Mouse (Mus musculus) forebrain, embryonic 11.5 days (tissue): ENCODE results near the gene Tor4a. TPM values are rescaled to one million over a fixed set of nuclear protein-coding genes. Genes with fewer than 3 reads are reported as not detected.
A peak's percentile ranks its signal among the peaks of the same experiment; 100 is the strongest.

ENCODE experiments used
- ATAC-seq: fragments of 200-750 bp; cut with Nextera tagmentation; replicated peaks from 2 replicates; pipeline ENCODE4 v1.8.0; 2017; ENCODE audit warnings: moderate TSS enrichment; ENCODE audit not compliant: low FRiP score
- DNase-seq: peaks from one replicate; pipeline ENCODE4 v3.0.0-alpha.2; 2017; ENCODE audit warnings: low spot score
- H3K27ac ChIP-seq: fragments of 300-500 bp; sonication (generic); 2 replicates; pipeline ENCODE4 v1.5.1; 2014; ENCODE audit warnings: low read depth, low read length
- H3K27me3 ChIP-seq: fragments of 300-500 bp; sonication (generic); 2 replicates; pipeline ENCODE4 v1.6.1; 2014; ENCODE audit warnings: mild to moderate bottlenecking, low read length, mixed read lengths; ENCODE audit not compliant: control insufficient read depth, insufficient read depth
- H3K36me3 ChIP-seq: fragments of 300-500 bp; sonication (generic); 2 replicates; pipeline ENCODE4 v1.6.1; 2014; ENCODE audit warnings: mild to moderate bottlenecking, low read length, moderate library complexity, mixed read lengths; ENCODE audit not compliant: control insufficient read depth, insufficient read depth
- H3K4me1 ChIP-seq: fragments of 300-500 bp; sonication (generic); replicated peaks from 2 replicates; pipeline ENCODE4 v1.6.1; 2014; ENCODE audit warnings: low read length, mixed read lengths; ENCODE audit not compliant: control insufficient read depth, insufficient read depth
- H3K4me2 ChIP-seq: fragments of 300-500 bp; sonication (generic); 2 replicates; pipeline ENCODE4 v1.6.1; 2014; ENCODE audit warnings: low read depth, mild to moderate bottlenecking, low read length, moderate library complexity, mixed read lengths; ENCODE audit not compliant: severe bottlenecking
- H3K4me3 ChIP-seq: fragments of 300-500 bp; sonication (generic); 2 replicates; pipeline ENCODE4 v1.5.1; 2014; ENCODE audit warnings: low read depth, low read length
- H3K9ac ChIP-seq: fragments of 300-500 bp; sonication (generic); 2 replicates; pipeline ENCODE4 v1.6.1; 2014; ENCODE audit warnings: low read length
- H3K9me3 ChIP-seq: fragments of 300-500 bp; sonication (generic); 2 replicates; pipeline ENCODE4 v1.6.1; 2016; ENCODE audit warnings: low read length, mixed read lengths; ENCODE audit not compliant: control insufficient read depth
- WGBS: fragments of 180-500 bp; shearing (Covaris S2); extraction: QIAGEN DNeasy Blood & Tissue Kit; methylation state at CpG from one replicate; pipeline ENCODE4 v1.1.7; 2014; 5-methylcytosine and 5-hydroxymethylcytosine counted together
- polyA plus RNA-seq: library from polyadenylated mRNA; unstranded; fragments of >200 nt; fragmentation: Nextera tagmentation; extraction: Ambion mirVana; gene quantifications from 2 replicates; pipeline ENCODE4 v1.2.1, GENCODE M21; 2014

Gene Tor4a
- polyA plus RNA-seq, 1 experiment from 2014 or later: 1.3 TPM

DNA sequence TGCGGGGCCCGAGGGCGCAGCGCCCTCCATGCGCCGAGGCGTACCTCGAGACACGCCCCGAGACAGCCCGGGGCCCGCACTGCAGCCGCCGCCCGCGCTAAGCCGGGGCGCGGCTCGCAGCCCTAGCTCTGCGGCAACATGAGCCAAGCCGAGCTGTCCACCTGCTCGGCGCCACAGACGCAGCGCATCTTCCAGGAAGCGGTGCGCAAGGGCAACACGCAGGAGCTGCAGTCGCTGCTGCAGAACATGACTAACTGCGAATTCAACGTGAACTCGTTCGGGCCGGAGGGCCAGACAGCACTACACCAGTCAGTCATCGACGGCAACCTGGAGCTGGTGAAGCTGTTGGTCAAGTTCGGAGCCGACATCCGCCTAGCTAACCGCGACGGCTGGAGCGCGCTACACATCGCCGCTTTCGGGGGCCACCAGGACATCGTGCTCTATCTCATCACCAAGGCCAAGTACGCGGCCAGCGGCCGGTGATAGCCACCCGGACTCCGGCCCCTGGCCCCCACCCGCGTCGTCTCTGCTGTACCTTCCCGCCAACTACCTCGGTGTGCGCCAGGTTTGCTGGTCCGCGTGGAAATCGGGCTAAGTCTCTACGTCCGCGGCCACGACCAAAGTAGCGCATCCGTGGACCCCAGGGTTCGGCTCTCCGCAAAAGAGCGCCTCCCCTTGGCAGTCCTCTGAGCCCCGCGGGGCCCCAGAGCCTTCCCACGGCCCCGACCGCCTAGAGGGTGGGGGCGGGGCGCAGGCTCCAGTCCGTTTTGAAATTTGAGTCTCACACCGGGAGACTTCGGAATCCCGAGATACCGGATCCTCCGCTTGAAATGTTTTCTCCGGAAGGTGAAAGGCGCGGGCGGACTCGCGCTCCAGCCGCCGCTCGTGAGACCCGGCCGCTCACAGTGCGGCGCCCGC, 15.5 kb downstream of the Tor4a start:
- Histone ChIP-seq H3K36me3 (peaks cover 2% of the 10 kb centered on the region; the same call in 1 of the 2 replicates), H3K27me3 (no peaks in the 10 kb centered on the region), H3K4me1 (peaks cover 46% of the 10 kb centered on the region), H3K27ac (peak overlapping the region; percentile 96), H3K4me2 (peak overlapping the region; percentile 73), H3K9ac (peak overlapping the region; percentile 93), H3K9me3 (no peaks in the 10 kb centered on the region), H3K4me3 (peak overlapping the region; percentile 88)
- ATAC-seq: peak; percentile 18
- DNase-seq: peak; percentile 89
- under 1% methylated on average over 100 of the region's 100 CpGs for WGBS

DNA sequence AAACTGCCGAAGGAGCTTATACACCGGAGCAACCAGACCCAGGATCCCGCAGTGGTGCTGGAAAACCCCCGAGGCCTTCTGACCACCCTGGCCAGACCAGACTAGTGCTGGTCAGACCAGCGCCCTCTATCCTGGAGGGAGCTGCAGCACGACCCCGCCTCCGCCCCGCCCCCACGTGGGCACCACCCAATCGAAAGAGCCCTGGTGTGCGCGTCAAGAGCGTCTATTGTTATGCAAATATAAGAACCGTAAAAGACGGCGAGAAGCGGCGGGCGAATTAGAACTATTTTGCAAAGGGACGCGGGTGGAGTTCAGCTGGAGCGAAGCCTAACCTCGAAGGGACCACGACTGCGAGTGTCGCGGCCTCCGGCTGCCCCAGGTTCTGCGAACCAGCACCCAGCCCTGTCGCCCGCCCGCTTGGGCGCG, 16.2 kb downstream of the Tor4a start, which contains the start of gene Nrarp:
Gene Nrarp, plus strand, starts transcription at position 281 of the 426 bp plus-strand sequence.
- ATAC-seq: peak; percentile 88
- WGBS: under 1% methylated on average over 35 of the region's 35 CpGs
- H3K9me3 ChIP-seq: no peaks in the 10 kb centered on the region
- peak; percentile 99 for DNase-seq
- H3K4me1 ChIP-seq: peaks cover 48% of the 10 kb centered on the region
- peak within 1 kb of the TSS; percentile 93 for H3K9ac ChIP-seq
- H3K4me3 ChIP-seq: peak within 1 kb of the TSS; percentile 88
- H3K27ac ChIP-seq: peak within 1 kb of the TSS; percentile 96
- peak within 1 kb of the TSS; percentile 73 for H3K4me2 ChIP-seq
- no peaks in the 10 kb centered on the region for H3K27me3 ChIP-seq
- peaks cover 2% of the 10 kb centered on the region; the same call in 1 of the 2 replicates for H3K36me3 ChIP-seq

DNA sequence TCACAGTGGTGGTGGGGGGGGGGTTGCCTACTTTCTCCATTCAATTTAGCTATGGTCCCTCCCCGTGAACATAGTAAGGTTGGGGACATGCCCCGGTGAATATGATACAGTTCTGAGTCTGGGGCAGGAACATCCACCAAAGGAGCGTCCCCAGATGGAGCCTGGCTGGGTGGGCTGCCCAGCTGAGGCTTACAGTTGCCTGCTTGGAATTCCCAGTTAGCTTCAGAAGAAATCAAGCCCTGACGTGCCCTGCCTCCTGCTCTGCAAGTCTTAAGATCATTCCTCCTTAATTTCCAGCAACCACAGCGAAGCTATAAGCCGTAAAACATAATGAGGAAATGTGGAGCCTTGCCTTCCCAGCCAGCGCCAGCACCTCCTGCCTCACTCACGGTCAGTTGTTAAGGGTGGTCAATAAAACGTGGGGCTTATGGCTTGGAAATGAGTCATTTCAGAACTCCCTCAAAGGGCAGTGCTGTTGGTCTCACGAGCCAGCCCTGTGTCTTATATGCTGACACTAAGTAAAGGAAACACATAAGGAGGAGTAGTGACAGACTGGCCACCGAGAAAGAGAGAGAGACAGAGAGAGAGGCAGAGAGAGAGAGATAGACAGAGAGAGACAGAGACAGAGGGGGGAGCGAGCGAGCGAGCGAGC, 17.0 kb downstream of the Tor4a start:
- peak overlapping the region; percentile 44; the same call in 1 of the 2 replicates for H3K27ac ChIP-seq
- H3K9me3 ChIP-seq: no peaks in the 10 kb centered on the region
- H3K4me3 ChIP-seq: peak overlapping the region; percentile 88
- H3K36me3 ChIP-seq: peaks cover 2% of the 10 kb centered on the region; the same call in 1 of the 2 replicates
- ATAC-seq (no peak), DNase-seq (no peak)
- H3K4me1 ChIP-seq: peaks cover 51% of the 10 kb centered on the region
- H3K4me2 ChIP-seq: peak overlapping the region; percentile 73
- 34% methylated on average over 15 of the region's 15 CpGs for WGBS
- H3K9ac ChIP-seq: peak overlapping the region; percentile 93; the same call in 1 of the 2 replicates
- H3K27me3 ChIP-seq: no peaks in the 10 kb centered on the region

DNA sequence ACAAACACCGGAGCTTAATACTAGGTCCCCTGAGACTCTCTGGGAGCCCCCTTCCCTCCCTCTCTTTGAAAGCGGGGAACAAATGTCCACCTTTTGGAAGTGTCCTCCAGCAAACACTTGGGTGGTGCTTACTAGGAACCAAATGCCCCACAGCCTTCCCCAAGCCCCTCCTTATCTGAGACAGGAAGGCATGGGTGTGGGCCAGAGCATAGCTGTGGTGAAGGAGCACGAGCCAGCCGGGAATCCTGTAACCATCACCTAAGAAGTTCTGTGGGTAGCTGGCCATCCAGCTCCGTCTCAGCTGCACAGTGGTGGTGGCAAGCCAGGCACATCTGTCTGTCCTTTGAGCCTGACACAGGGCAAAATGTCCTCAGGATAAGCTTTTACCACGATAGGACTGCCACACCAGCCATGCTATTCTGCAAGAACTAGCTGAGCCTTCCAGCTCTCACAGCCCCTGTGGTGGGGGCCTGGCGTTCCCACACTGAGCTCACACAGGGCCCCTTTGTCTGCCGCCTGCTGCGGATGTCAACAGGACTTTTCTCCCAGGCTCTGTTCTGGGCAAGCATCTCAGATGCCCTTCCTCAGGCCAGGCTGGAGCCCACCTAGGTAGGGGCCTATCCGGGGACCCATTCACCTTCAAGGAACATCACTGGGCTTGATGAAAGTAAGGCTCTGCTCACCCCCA, 18.3 kb downstream of the Tor4a start:
- 15% methylated on average over 10 of the region's 10 CpGs for WGBS
- no peak for DNase-seq
- peak overlapping the region; percentile 81 for H3K27ac ChIP-seq
- H3K9me3 ChIP-seq: no peaks in the 10 kb centered on the region
- H3K27me3 ChIP-seq: no peaks in the 10 kb centered on the region
- peak overlapping the region; percentile 21 for H3K9ac ChIP-seq
- ATAC-seq: no peak
- H3K4me2 ChIP-seq: peak overlapping the region; percentile 40
- peaks cover 41% of the 10 kb centered on the region for H3K4me1 ChIP-seq
- H3K4me3 ChIP-seq: peak overlapping the region; percentile 12; the same call in 1 of the 2 replicates
- H3K36me3 ChIP-seq: peaks cover 1% of the 10 kb centered on the region; the same call in 1 of the 2 replicates

DNA sequence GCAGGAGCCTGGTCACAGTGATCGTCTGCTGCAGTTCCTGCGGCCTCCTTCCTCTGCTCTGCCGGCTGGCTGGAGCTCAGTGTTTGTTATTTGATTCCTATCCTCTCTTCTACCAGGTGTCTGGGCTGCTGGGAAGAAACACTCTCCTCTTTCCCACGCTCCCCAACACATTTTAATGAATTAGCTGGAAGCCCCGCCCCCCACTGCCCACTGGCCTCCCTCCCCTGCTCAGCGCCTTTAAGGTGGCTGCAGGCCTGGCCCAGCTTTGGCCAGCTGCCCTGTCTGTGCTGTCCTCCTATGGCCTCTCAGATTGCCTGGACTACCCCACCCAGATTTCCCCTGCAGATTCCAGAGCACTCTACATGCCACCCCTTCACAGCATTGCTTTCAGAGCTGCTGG, 19.0 kb downstream of the Tor4a start:
- Histone ChIP-seq H3K4me1 (peaks cover 40% of the 10 kb centered on the region), H3K27me3 (no peaks in the 10 kb centered on the region), H3K4me3 (peak overlapping the region; percentile 12; the same call in 1 of the 2 replicates), H3K4me2 (peak overlapping the region; percentile 40), H3K9ac (peak overlapping the region; percentile 45), H3K27ac (peak overlapping the region; percentile 81), H3K9me3 (no peaks in the 10 kb centered on the region), H3K36me3 (no peaks in the 10 kb centered on the region)
- ATAC-seq: no peak; the same call in 1 of the 2 replicates
- WGBS: 2% methylated on average over 6 of the region's 6 CpGs
- peak; percentile 78 for DNase-seq

DNA sequence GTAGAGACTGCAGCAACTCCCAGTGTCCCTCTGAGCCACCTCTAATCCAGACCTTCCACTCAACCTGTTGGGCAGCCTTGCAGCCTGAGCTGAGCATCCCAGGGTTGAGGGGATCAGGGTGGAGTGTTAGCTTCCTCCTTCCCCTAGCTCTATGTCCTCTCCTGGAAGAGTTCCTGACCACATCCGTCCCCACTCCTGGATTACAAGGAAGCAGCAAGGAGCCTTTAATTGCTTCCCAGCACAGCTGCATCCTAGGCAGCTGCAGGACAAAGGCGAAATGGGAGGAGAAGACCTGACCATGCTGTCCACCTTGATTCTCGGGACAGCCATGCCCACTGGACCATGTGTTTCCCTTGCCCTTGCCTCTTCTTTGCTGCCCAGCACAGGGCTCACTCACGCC, 19.6 kb downstream of the Tor4a start:
- Histone ChIP-seq H3K9me3 (no peaks in the 10 kb centered on the region), H3K27ac (peak overlapping the region; percentile 77), H3K4me3 (peak overlapping the region; percentile 12; the same call in 1 of the 2 replicates), H3K27me3 (no peaks in the 10 kb centered on the region), H3K36me3 (no peaks in the 10 kb centered on the region), H3K4me1 (peaks cover 40% of the 10 kb centered on the region), H3K4me2 (peak overlapping the region; percentile 40), H3K9ac (peak overlapping the region; percentile 45)
- DNase-seq (no peak), ATAC-seq (no peak)
- WGBS: 28% methylated on average over 4 of the region's 4 CpGs

DNA sequence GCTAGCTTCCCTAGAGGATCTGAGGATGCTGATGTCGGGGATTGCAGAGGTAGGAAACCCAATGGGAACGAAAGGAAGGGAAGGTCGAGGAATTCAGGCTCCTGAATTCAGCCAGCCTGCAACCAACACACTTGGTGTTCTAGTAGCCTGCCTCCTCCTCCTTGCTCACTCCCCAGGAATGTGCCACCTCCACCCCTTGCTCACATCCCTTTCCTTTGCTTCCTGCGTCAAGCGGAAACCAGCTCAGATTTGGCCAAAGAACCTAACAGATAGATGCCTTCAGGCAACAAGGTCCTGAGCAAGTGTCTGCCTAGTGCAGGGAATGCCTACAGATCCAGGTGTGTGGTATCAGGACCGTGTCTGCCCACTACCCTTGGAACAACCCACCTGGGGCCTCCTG, 20.1 kb downstream of the Tor4a start:
- ATAC-seq: no peak
- no peaks in the 10 kb centered on the region for H3K27me3 ChIP-seq
- H3K4me3 ChIP-seq: no peak overlapping the region; the same call in 1 of the 2 replicates
- 78% methylated on average over 6 of the region's 6 CpGs for WGBS
- H3K4me1 ChIP-seq: peaks cover 40% of the 10 kb centered on the region
- no peaks in the 10 kb centered on the region for H3K36me3 ChIP-seq
- peak overlapping the region; percentile 40; the same call in 1 of the 2 replicates for H3K4me2 ChIP-seq
- H3K9ac ChIP-seq: peak overlapping the region; percentile 45
- H3K27ac ChIP-seq: peak overlapping the region; percentile 77
- no peaks in the 10 kb centered on the region for H3K9me3 ChIP-seq
- DNase-seq: no peak

DNA sequence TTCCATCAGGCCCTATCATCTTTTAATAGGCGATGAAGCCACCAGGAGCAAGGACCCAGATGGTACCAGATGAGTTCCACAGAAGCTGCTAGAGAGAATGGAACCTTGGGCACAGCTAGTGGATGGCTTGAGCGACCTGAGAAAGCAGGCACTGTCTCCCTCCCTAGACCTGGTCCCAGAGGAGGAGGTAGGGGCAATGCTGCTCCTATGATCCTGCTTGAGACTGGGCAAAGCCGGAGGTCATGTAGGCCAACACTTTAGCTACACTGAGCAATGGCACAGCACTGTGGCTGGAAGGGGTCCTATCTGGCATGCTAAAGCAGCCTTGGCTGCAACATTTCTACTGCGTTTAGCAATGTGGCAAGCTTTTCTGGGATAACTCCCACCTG, 21.0 kb downstream of the Tor4a start:
- H3K9me3 ChIP-seq: no peaks in the 10 kb centered on the region
- no peak overlapping the region for H3K9ac ChIP-seq
- DNase-seq (no peak), ATAC-seq (no peak)
- no peak overlapping the region for H3K4me3 ChIP-seq
- no peak overlapping the region for H3K4me2 ChIP-seq
- no peaks in the 10 kb centered on the region for H3K36me3 ChIP-seq
- no peak overlapping the region for H3K27ac ChIP-seq
- H3K4me1 ChIP-seq: peaks cover 40% of the 10 kb centered on the region
- H3K27me3 ChIP-seq: no peaks in the 10 kb centered on the region
- 83% methylated on average over 4 of the region's 4 CpGs for WGBS
